Mouse (Mus musculus): ENCODE measurements around the gene Ifitm5. TPM values are rescaled to one million over a fixed set of nuclear protein-coding genes. Genes with fewer than 3 reads are reported as not detected.

Ifitm5 gene
- polyA plus RNA-seq, 1 experiment, result not detected

DNA sequence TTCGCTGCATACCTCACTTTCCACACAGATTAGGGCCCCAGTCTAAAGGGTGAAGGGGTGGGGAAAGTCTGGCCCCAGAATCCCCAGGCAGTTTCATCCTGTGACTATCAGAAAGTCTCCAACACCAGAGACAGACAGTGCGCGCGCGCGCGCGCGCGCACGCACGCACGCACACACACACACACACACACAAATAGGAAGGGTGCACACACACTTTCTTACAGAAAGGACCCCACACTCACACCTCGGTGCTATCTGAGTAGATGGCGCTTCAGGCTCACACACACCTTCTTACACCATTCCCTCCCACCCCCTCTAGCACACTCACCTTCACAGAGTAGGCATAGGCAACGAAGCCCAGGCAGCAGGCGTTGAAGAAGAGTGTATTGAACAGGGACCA, 5.3 kb upstream of the Ifitm5 start:
- Histone ChIP-seq H3K27ac (ENCODE audit: insufficient read depth, low read depth, low read length) (no peak overlapping the region), H3K4me3 (ENCODE audit: insufficient read depth, low read depth, low read length) (peak overlapping the region; percentile 30), H3K4me1 (ENCODE audit: control insufficient read depth, insufficient read depth, low read length) (peaks cover 4% of the 10 kb centered on the region; the same call in 1 of the 2 replicates)
- no peak for TF ChIP-seq CTCF (IDR thresholded peaks at IDR 0.05; ENCODE audit: insufficient read depth, low read depth, low read length)
- no peak for TF ChIP-seq POLR2A (IDR thresholded peaks at IDR 0.05; ENCODE audit: insufficient read depth, low read depth, low read length)
- WGBS, result 27% methylated on average over 17 of the region's 17 CpGs

DNA sequence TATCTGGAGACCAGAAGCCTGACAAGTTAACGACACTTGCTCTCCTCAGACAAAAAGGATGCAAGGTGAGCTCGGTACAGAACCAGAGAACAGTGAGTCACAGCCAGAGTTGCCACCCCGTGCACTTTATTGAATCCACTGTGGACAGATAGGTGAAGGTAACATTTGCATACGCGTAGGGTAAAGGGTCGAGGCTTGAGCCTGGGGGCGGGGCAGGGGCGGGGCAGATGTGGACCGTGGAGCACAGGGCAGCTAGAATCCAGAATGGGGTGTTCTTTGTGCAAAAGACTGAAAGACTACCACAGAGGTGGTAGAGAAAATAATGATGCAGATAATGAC, 4.6 kb upstream of the Ifitm5 start:
- Histone ChIP-seq H3K27ac (ENCODE audit: insufficient read depth, low read depth, low read length) (no peak overlapping the region), H3K4me3 (ENCODE audit: insufficient read depth, low read depth, low read length) (no peak overlapping the region), H3K4me1 (ENCODE audit: control insufficient read depth, insufficient read depth, low read length) (peaks cover 4% of the 10 kb centered on the region; the same call in 1 of the 2 replicates)
- TF ChIP-seq CTCF (IDR thresholded peaks at IDR 0.05; ENCODE audit: insufficient read depth, low read depth, low read length) (no peak), POLR2A (IDR thresholded peaks at IDR 0.05; ENCODE audit: insufficient read depth, low read depth, low read length) (no peak)
- 32% methylated on average over 9 of the region's 9 CpGs for WGBS

- TF ChIP-seq CTCF (IDR thresholded peaks at IDR 0.05; ENCODE audit: insufficient read depth, low read depth, low read length) (no peak), POLR2A (IDR thresholded peaks at IDR 0.05; ENCODE audit: insufficient read depth, low read depth, low read length) (no peak)
- 77% methylated on average over 15 of the region's 15 CpGs for WGBS
- Histone ChIP-seq H3K4me1 (ENCODE audit: control insufficient read depth, insufficient read depth, low read length) (peaks cover 4% of the 10 kb centered on the region; the same call in 1 of the 2 replicates), H3K27ac (ENCODE audit: insufficient read depth, low read depth, low read length) (no peak overlapping the region), H3K4me3 (ENCODE audit: insufficient read depth, low read depth, low read length) (no peak overlapping the region)
These were observed 4.0 kb upstream of the Ifitm5 start for GRCm38 (mm10) chr7:140953800-140954732.

DNA sequence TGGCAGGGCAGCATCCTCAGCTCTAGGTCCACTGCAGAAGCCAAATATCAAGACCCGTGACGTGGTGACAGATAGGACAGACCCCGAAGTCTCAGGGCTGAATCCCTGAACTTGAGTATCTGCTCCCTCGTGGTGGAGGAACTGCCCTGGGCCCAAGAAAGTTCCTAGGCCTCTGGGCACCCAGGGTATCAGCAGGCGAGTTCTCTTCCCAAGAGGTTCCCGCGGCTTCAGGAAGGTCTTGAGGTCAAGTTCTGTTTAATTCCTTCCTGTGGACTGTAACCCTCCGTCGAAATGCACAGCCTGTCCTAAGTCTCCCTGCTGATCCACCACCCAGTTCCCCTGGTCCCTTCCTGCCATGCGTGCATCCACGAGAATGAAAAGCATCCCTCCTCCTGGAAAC, 3.0 kb upstream of the Ifitm5 start:
- no peak overlapping the region for H3K4me3 ChIP-seq (ENCODE audit: insufficient read depth, low read depth, low read length)
- H3K4me1 ChIP-seq (ENCODE audit: control insufficient read depth, insufficient read depth, low read length), result peaks cover 4% of the 10 kb centered on the region; the same call in 1 of the 2 replicates
- TF ChIP-seq POLR2A (IDR thresholded peaks at IDR 0.05; ENCODE audit: insufficient read depth, low read depth, low read length), result no peak
- TF ChIP-seq CTCF (IDR thresholded peaks at IDR 0.05; ENCODE audit: insufficient read depth, low read depth, low read length), result no peak
- WGBS, result 91% methylated on average over 11 of the region's 11 CpGs
- H3K27ac ChIP-seq (ENCODE audit: insufficient read depth, low read depth, low read length), result no peak overlapping the region

GRCm38 (mm10) chr7:140952441-140952840, 2.4 kb upstream of the Ifitm5 start:
- WGBS, result 91% methylated on average over 7 of the region's 7 CpGs
- no peak overlapping the region for H3K27ac ChIP-seq (ENCODE audit: insufficient read depth, low read depth, low read length)
- H3K4me3 ChIP-seq (ENCODE audit: insufficient read depth, low read depth, low read length), result no peak overlapping the region
- TF ChIP-seq POLR2A (IDR thresholded peaks at IDR 0.05; ENCODE audit: insufficient read depth, low read depth, low read length) (no peak), CTCF (IDR thresholded peaks at IDR 0.05; ENCODE audit: insufficient read depth, low read depth, low read length) (no peak)
- peaks cover 4% of the 10 kb centered on the region; the same call in 1 of the 2 replicates for H3K4me1 ChIP-seq (ENCODE audit: control insufficient read depth, insufficient read depth, low read length)

GRCm38 (mm10) chr7:140951765-140952164, 1.7 kb upstream of the Ifitm5 start:
- 87% methylated on average over 6 of the region's 6 CpGs for WGBS
- no peak for TF ChIP-seq CTCF (IDR thresholded peaks at IDR 0.05; ENCODE audit: insufficient read depth, low read depth, low read length)
- TF ChIP-seq POLR2A (IDR thresholded peaks at IDR 0.05; ENCODE audit: insufficient read depth, low read depth, low read length), result no peak
- peaks cover 4% of the 10 kb centered on the region; the same call in 1 of the 2 replicates for H3K4me1 ChIP-seq (ENCODE audit: control insufficient read depth, insufficient read depth, low read length)
- H3K27ac ChIP-seq (ENCODE audit: insufficient read depth, low read depth, low read length), result no peak overlapping the region
- no peak overlapping the region for H3K4me3 ChIP-seq (ENCODE audit: insufficient read depth, low read depth, low read length)

DNA sequence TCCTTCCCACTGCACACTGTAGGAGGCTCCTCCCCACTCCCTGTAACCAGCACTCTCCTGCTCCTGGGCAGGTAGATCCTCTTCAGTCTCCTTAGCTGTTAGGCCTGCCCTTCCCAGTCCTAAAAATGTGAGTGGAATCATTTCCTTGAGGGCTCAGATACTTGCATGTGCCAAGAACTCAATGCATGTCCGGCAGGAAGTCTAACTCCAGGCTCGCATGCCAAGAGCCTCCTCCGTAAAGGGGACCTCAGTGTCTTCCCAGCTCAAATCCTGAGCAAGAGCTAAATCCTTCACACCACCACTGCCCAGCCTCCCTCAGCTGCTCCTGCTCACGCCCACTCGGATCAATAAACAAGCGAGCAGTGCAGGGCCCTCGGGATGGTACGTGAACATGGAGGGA, 960 bp upstream of the Ifitm5 start:
- H3K4me1 ChIP-seq (ENCODE audit: control insufficient read depth, insufficient read depth, low read length), result no peaks in the 10 kb centered on the region
- TF ChIP-seq POLR2A (IDR thresholded peaks at IDR 0.05; ENCODE audit: insufficient read depth, low read depth, low read length) (no peak), CTCF (IDR thresholded peaks at IDR 0.05; ENCODE audit: insufficient read depth, low read depth, low read length) (no peak)
- H3K27ac ChIP-seq (ENCODE audit: insufficient read depth, low read depth, low read length), result no peak overlapping the region
- H3K4me3 ChIP-seq (ENCODE audit: insufficient read depth, low read depth, low read length), result no peak overlapping the region
- 80% methylated on average over 8 of the region's 8 CpGs for WGBS

GRCm38 (mm10) chr7:140949255-140949654, 836 bp downstream of the Ifitm5 start:
- no peak overlapping the region for H3K27ac ChIP-seq (ENCODE audit: insufficient read depth, low read depth, low read length)
- H3K4me1 ChIP-seq (ENCODE audit: control insufficient read depth, insufficient read depth, low read length), result no peaks in the 10 kb centered on the region
- no peak for TF ChIP-seq POLR2A (IDR thresholded peaks at IDR 0.05; ENCODE audit: insufficient read depth, low read depth, low read length)
- no peak for TF ChIP-seq CTCF (IDR thresholded peaks at IDR 0.05; ENCODE audit: insufficient read depth, low read depth, low read length)
- 93% methylated on average over 6 of the region's 6 CpGs for WGBS
- no peak overlapping the region for H3K4me3 ChIP-seq (ENCODE audit: insufficient read depth, low read depth, low read length)

- Histone ChIP-seq H3K27ac (ENCODE audit: insufficient read depth, low read depth, low read length) (no peak overlapping the region), H3K4me3 (ENCODE audit: insufficient read depth, low read depth, low read length) (no peak overlapping the region), H3K4me1 (ENCODE audit: control insufficient read depth, insufficient read depth, low read length) (no peaks in the 10 kb centered on the region)
- TF ChIP-seq CTCF (IDR thresholded peaks at IDR 0.05; ENCODE audit: insufficient read depth, low read depth, low read length) (no peak), POLR2A (IDR thresholded peaks at IDR 0.05; ENCODE audit: insufficient read depth, low read depth, low read length) (no peak)
- 92% methylated on average over 8 of the region's 8 CpGs for WGBS
These were observed 1.9 kb downstream of the Ifitm5 start for GRCm38 (mm10) chr7:140948161-140948560.

Data from olfactory bulb, adult 2 months (tissue).